Mouse (Mus musculus) gastrocnemius, adult 2 months (tissue): ENCODE results near the gene Gsn. TPM values are rescaled to one million over a fixed set of nuclear protein-coding genes. Genes with fewer than 3 reads are reported as not detected.
A peak's percentile ranks its signal among the peaks of the same experiment; 100 is the strongest.

Experiments used
- DNase-seq: peaks from one replicate; pipeline ENCODE4 v3.0.0; 2022
- H3K27ac ChIP-seq: fragments of 200-600 bp; 2 replicates; pipeline ENCODE4 v1.8.1; 2022; ENCODE audit warnings: mild to moderate bottlenecking
- H3K4me3 ChIP-seq: fragments of 200-600 bp; 2 replicates; pipeline ENCODE4 v1.8.1; 2022; ENCODE audit warnings: mild to moderate bottlenecking, moderate library complexity
- CTCF ChIP-seq: fragments of 200-600 bp; IDR thresholded peaks from 2 replicates; pipeline ENCODE4 v1.8.1; 2022; ENCODE audit warnings: antibody characterized with exemption, mild to moderate bottlenecking, moderate library complexity
- intact Hi-C: fragments of 180-260 bp; cut with DNase I; formaldehyde crosslinking; loops from one replicate; pipeline ENCODE4 v1.15.1; 2025
- total RNA-seq, 2 experiments: library from RNA; stranded (reverse); gene quantifications; 2 replicates each; pipeline ENCODE4 v1.2.3; 2021

Gsn gene
- total RNA-seq, 2 experiments from 2014 or later = 676 to 777 TPM

DNA sequence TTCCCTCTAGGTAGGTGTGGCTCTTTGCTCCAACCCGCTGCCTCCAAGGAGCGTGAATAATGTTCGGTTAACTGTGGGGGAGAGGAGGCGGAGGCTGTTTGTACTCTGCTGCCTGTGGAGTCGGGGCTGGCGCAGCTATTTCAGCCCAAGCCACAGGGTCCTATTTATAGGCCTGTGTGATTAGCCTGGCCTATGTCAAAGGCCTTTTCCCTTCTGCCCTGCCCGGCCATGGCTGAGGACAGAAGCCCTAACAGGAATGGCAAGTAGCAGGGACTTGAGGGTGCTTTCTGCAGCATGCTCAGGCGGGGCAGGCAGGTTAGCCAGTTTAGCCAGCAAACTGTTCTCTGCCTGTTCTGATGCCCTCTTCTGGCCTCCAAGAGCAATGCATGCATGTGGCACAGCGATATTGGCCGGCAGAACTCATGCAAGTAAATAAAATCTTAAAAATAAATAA lies 14.4 kb downstream of the Gsn start:
- intact Hi-C loops = loop anchor here (2.0 kb wide), 1 partner anchor 56 kb away; no protein-coding TSS in a partner anchor
- peak overlapping the region; percentile 35 for H3K4me3 ChIP-seq
- TF ChIP-seq CTCF = peak; percentile 87
- peak overlapping the region; percentile 86 for H3K27ac ChIP-seq
- DNase-seq = peak; percentile 72

- Histone ChIP-seq H3K4me3 (no peak overlapping the region), H3K27ac (peak overlapping the region; percentile 86)
- intact Hi-C loops = loop anchor here (2.0 kb wide), 1 partner anchor 57 kb away; no protein-coding TSS in a partner anchor
- DNase-seq = peak; percentile 71
- TF ChIP-seq CTCF = no peak
Measured at GRCm38 (mm10) chr2:35271817-35272216, 15.6 kb downstream of the Gsn start.

GRCm38 (mm10) chr2:35272881-35273280 lies 16.7 kb downstream of the Gsn start:
- Histone ChIP-seq H3K4me3 (no peak overlapping the region), H3K27ac (peak overlapping the region; percentile 86)
- DNase-seq = no peak
- intact Hi-C loops = no loop called here
- no peak for TF ChIP-seq CTCF

DNA sequence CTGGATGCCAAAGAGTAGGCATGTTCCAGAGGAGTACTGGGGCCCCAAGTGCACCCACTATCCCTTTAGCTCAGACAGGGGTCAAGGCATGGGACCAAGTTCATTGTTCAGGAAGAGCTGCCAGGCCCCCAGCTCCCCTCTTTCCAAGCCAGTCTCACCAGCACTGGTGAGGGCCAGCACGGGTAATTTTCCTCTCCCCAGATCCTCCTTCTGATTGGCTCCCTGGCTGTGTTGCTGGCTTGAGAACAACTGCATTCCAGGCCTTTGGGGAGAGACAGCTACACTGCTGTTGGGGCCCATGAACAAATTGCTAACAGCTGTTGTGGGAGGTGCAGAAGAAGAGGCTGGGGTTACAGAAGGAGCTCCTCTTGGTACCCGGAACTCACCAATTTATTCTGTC lies 17.4 kb downstream of the Gsn start:
- H3K27ac ChIP-seq = peak overlapping the region; percentile 86
- DNase-seq = peak; percentile 83
- intact Hi-C loops = no loop called here
- no peak for TF ChIP-seq CTCF
- H3K4me3 ChIP-seq = peak overlapping the region; percentile 28

GRCm38 (mm10) chr2:35277686-35278085 lies 21.5 kb downstream of the Gsn start:
- H3K4me3 ChIP-seq = no peak overlapping the region
- intact Hi-C loops = no loop called here
- H3K27ac ChIP-seq = peak overlapping the region; percentile 85
- peak; percentile 96 for DNase-seq
- TF ChIP-seq CTCF = no peak

GRCm38 (mm10) chr2:35278371-35279210 lies 22.4 kb downstream of the Gsn start:
- no peak for TF ChIP-seq CTCF
- intact Hi-C loops = no loop called here
- Histone ChIP-seq H3K27ac (peak overlapping the region; percentile 85), H3K4me3 (no peak overlapping the region)
- DNase-seq = peak; percentile 83

GRCm38 (mm10) chr2:35280001-35280400 lies 23.8 kb downstream of the Gsn start:
- DNase-seq = no peak
- intact Hi-C loops = no loop called here
- Histone ChIP-seq H3K27ac (peak overlapping the region; percentile 85), H3K4me3 (no peak overlapping the region)
- TF ChIP-seq CTCF = no peak

GRCm38 (mm10) chr2:35282214-35282613 lies 26.0 kb downstream of the Gsn start:
- peak; percentile 89 for DNase-seq
- Histone ChIP-seq H3K27ac (peak overlapping the region; percentile 82), H3K4me3 (peak overlapping the region; percentile 76)
- no peak for TF ChIP-seq CTCF
- intact Hi-C loops = no loop called here

- intact Hi-C loops = no loop called here
- peak overlapping the region; percentile 82 for H3K27ac ChIP-seq
- DNase-seq = no peak
- peak overlapping the region; percentile 76 for H3K4me3 ChIP-seq
- no peak for TF ChIP-seq CTCF
Measured at GRCm38 (mm10) chr2:35283997-35284396, 27.8 kb downstream of the Gsn start.

DNA sequence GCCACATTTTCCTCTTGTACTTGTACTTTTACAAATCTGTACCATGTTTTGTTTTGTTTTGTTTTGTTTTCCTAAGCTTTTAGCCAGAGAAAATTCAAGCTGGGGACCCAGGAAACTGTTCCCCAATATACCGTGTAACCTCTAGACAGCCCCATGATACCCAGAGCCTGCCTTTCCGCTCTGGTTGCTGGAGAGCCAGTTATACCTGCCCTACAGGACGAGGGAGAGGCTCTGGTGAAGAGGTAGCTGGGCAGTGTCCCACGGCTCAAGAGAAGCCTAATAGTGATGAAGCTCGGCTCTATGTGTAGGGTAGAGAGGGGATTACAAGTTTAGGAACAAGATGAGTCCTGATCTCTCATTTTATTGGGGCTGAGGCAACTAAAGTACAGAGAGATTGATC lies 29.0 kb downstream of the Gsn start:
- Histone ChIP-seq H3K27ac (peak overlapping the region; percentile 82), H3K4me3 (peak overlapping the region; percentile 76)
- intact Hi-C loops = no loop called here
- no peak for TF ChIP-seq CTCF
- no peak for DNase-seq

GRCm38 (mm10) chr2:35287017-35287620 lies 30.9 kb downstream of the Gsn start:
- DNase-seq = no peak
- Histone ChIP-seq H3K4me3 (peak overlapping the region; percentile 76), H3K27ac (peak overlapping the region; percentile 82; the same call in 1 of the 2 replicates)
- intact Hi-C loops = no loop called here
- no peak for TF ChIP-seq CTCF

DNA sequence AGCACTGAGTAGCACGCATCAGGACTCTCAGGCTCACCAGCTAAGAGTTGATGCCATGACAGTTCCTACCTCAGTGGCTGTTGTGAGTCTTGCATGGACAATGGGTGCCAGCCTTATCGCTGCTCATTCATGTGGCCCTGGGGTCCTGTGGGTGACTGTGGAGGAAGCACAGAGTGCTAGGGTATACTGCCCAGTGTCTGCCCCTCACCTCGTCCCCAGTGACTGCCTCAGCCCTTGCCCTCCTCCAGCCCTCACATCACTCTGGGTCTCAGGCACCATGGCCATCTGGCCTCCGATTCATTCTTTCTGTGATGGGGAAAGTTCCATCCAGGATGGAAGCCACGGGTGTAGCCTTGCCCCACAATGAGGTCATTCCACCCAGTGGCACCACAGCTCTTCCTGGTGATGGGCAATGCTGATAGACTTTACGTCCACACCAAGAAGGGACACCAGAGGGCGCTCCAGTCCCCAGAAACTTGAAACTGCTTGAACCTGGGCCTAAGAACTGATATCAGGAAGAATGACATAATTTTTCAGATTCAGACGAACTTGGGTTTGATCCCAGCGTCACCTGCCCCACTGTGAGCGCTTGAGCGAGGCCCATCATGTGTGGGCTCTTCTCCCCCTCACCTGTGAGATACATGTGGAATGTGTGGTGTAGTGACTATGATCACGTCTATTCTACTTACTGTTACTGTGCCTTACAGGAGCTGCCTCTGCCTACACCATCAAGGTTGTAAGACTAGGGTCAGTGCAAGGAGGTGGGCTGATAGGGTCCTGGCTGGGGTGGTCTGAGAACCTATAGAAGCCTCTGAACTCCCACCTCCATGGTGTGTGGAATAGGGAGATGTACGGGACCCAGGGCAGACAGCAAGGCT lies 32.8 kb downstream of the Gsn start:
- Histone ChIP-seq H3K4me3 (peak overlapping the region; percentile 76), H3K27ac (no peak overlapping the region)
- DNase-seq = peak; percentile 80
- peak; percentile 88 for TF ChIP-seq CTCF
- intact Hi-C loops = no loop called here
